Mouse (Mus musculus) neural tube, embryonic 13.5 days (tissue): ENCODE measurements at regions not wholly inside any gene's neighbourhood (a gene's known extent, or its start where the extent isn't known, plus 50 kb on each side); places are given as distances from the start of the nearest gene placed in this dataset.
A peak's percentile ranks its signal among the peaks of the same experiment; 100 is the strongest.
"Not testable (repeated sequence)": the region's sequence is repeated elsewhere in the genome, so short reads cannot be mapped to it uniquely, and the experiment has no call there.

Source experiments
- ATAC-seq: fragments of 200-750 bp; cut with Nextera tagmentation; 2 replicates; pipeline ENCODE4 v1.8.0; 2017; ENCODE audit warnings: low read depth, mild to moderate bottlenecking, moderate TSS enrichment, moderate library complexity
- H3K27ac ChIP-seq: fragments of 300-500 bp; sonication (generic); replicated peaks from 2 replicates; pipeline ENCODE4 v1.5.1; 2015; ENCODE audit warnings: moderate library complexity, mild to moderate bottlenecking, inconsistent platforms
- H3K27me3 ChIP-seq: fragments of 300-500 bp; sonication (generic); 2 replicates; pipeline ENCODE4 v1.6.1; 2015; ENCODE audit warnings: mild to moderate bottlenecking, inconsistent platforms
- H3K36me3 ChIP-seq: fragments of 300-500 bp; sonication (generic); 2 replicates; pipeline ENCODE4 v1.6.1; 2015; ENCODE audit warnings: mild to moderate bottlenecking, inconsistent platforms
- H3K4me1 ChIP-seq: fragments of 300-500 bp; sonication (generic); replicated peaks from 2 replicates; pipeline ENCODE4 v1.6.1; 2015; ENCODE audit warnings: inconsistent platforms
- H3K4me2 ChIP-seq: fragments of 300-500 bp; sonication (generic); 2 replicates; pipeline ENCODE4 v1.6.1; 2015; ENCODE audit warnings: inconsistent platforms, mild to moderate bottlenecking, moderate library complexity
- H3K4me3 ChIP-seq: fragments of 300-500 bp; sonication (generic); 2 replicates; pipeline ENCODE4 v1.5.1; 2015; ENCODE audit warnings: mild to moderate bottlenecking, inconsistent platforms
- H3K9ac ChIP-seq: fragments of 300-500 bp; sonication (generic); 2 replicates; pipeline ENCODE4 v1.6.1; 2015; ENCODE audit warnings: moderate library complexity, mild to moderate bottlenecking, inconsistent platforms
- H3K9me3 ChIP-seq: fragments of 300-500 bp; sonication (generic); 2 replicates; pipeline ENCODE4 v1.6.1; 2016; ENCODE audit warnings: inconsistent platforms
- WGBS: fragments of 180-500 bp; shearing (Covaris S2); methylation state at CpG from one replicate; pipeline ENCODE4 v1.1.7; 2015; 5-methylcytosine and 5-hydroxymethylcytosine counted together

DNA sequence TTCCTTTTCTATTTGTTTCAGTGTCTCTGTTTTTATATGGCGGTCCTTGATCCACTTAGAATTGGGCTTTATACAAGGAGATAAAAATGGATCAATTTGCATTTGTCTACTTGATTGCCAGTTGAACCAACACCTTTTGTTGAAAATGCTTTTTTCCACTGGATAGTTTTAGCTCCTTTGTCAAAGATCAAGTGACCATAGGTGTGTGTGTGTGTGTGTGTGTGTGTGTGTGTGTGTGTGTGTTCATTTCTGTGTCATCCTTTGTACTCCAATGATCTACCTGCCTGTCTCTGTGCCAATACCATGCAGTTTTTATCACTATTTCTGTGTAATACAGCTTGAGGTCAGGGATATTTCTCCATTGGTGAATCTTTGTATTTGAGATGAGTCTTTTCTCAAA is 158.7 kb upstream of the Cenpw start:
- Histone ChIP-seq H3K9ac (no peak overlapping the region), H3K27ac (no peak overlapping the region), H3K4me3 (no peak overlapping the region), H3K27me3 (no peaks in the 10 kb centered on the region), H3K9me3 (no peaks in the 10 kb centered on the region), H3K4me1 (no peaks in the 10 kb centered on the region), H3K36me3 (no peaks in the 10 kb centered on the region), H3K4me2 (no peak overlapping the region)
- ATAC-seq, result no peak
- WGBS, result 85% methylated on average over 1 of the region's 1 CpGs

- Histone ChIP-seq H3K27me3 (no peaks in the 10 kb centered on the region), H3K27ac (no peak overlapping the region), H3K9ac (no peak overlapping the region), H3K4me2 (no peak overlapping the region), H3K4me1 (no peaks in the 10 kb centered on the region), H3K4me3 (no peak overlapping the region), H3K36me3 (no peaks in the 10 kb centered on the region), H3K9me3 (no peaks in the 10 kb centered on the region)
- 77% methylated on average over 3 of the region's 3 CpGs for WGBS
- ATAC-seq, result no peak
Measured at GRCm38 (mm10) chr10:30342965-30343478, 142.7 kb upstream of the Cenpw start.

GRCm38 (mm10) chr10:30328334-30329014 is 128.1 kb upstream of the Cenpw start:
- Histone ChIP-seq H3K36me3 (no peaks in the 10 kb centered on the region), H3K9me3 (no peaks in the 10 kb centered on the region), H3K27me3 (no peaks in the 10 kb centered on the region), H3K9ac (no peak overlapping the region), H3K4me3 (no peak overlapping the region), H3K4me1 (peaks cover 12% of the 10 kb centered on the region), H3K4me2 (no peak overlapping the region), H3K27ac (no peak overlapping the region)
- WGBS, result 51% methylated on average over 10 of the region's 10 CpGs
- peak; percentile 48 for ATAC-seq

DNA sequence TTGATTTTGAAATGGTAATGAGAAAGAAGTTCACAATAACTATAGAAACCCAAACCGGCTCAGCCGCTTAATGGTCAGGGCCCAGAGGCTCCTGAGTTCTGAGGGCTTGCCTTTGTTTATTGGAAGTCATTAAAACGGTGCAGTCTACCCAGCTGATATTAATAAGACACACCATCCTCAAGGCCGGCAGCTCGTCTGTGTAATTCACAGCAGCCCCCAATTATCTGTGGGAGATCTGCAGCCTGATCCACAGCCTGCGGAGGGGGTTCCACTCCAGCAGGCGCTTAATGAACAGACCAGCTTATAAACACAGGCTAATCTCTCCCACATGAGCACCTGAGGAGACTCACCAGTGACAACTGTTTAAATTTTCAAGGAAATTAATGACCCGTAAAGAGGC is 127.5 kb upstream of the Cenpw start:
- 28% methylated on average over 8 of the region's 8 CpGs for WGBS

DNA sequence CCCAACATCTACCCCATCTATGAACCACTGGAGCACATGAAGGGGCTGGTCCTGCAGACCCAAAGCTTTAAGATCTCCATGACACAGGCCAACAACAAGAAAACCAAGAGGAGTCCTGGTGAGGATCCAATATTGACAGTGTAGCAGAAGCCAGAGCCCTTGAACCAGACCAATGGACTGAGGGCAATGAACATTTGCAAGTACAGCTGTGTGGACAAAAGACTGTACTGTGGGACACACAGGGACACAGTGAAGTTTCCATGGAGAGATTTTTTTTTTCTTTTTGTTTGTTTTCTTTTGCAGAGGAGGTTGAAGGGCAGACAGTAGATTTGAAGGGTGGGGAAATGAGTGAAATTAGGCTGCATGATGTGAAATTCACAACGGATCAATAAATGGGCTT is 126.5 kb upstream of the Cenpw start:
- H3K27ac ChIP-seq, result no peak overlapping the region
- ATAC-seq, result no peak
- no peaks in the 10 kb centered on the region for H3K9me3 ChIP-seq
- no peak overlapping the region for H3K9ac ChIP-seq
- 86% methylated on average over 1 of the region's 1 CpGs for WGBS
- H3K4me1 ChIP-seq, result peaks cover 12% of the 10 kb centered on the region
- no peaks in the 10 kb centered on the region for H3K36me3 ChIP-seq
- H3K27me3 ChIP-seq, result no peaks in the 10 kb centered on the region
- H3K4me2 ChIP-seq, result no peak overlapping the region
- no peak overlapping the region for H3K4me3 ChIP-seq

More for the DNA sequence above, 127.5 kb upstream of the Cenpw start:
- Histone ChIP-seq H3K9me3 (no peaks in the 10 kb centered on the region), H3K4me3 (no peak overlapping the region), H3K36me3 (no peaks in the 10 kb centered on the region), H3K9ac (no peak overlapping the region), H3K27me3 (no peaks in the 10 kb centered on the region), H3K4me1 (peaks cover 12% of the 10 kb centered on the region), H3K27ac (no peak overlapping the region), H3K4me2 (no peak overlapping the region)
- ATAC-seq, result peak; percentile 98

DNA sequence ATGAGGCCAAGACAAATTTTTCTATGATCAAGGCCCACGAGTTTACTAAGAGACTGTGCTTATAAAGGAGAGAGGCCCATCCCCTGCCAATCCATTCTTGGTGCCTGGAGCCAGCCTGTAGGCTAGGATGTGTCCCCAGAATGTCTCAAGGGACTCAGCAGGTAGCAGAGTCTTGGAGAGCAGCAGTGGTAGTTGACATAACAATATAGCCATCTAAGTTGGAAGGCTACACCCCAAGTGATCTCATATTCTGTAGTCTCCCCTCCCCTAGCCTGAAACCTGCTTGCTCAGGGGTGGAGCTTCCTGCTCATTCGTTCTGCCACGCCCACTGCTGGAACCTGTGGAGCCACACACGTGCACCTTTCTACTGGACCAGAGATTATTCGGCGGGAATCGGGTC is 95.5 kb upstream of the Cenpw start:
- not testable (repeated sequence) for H3K27ac ChIP-seq, H3K4me2 ChIP-seq, H3K9ac ChIP-seq, H3K9me3 ChIP-seq, H3K4me3 ChIP-seq, ATAC-seq, H3K4me1 ChIP-seq, H3K36me3 ChIP-seq, H3K27me3 ChIP-seq
- 84% methylated on average over 3 of the region's 7 CpGs for WGBS

DNA sequence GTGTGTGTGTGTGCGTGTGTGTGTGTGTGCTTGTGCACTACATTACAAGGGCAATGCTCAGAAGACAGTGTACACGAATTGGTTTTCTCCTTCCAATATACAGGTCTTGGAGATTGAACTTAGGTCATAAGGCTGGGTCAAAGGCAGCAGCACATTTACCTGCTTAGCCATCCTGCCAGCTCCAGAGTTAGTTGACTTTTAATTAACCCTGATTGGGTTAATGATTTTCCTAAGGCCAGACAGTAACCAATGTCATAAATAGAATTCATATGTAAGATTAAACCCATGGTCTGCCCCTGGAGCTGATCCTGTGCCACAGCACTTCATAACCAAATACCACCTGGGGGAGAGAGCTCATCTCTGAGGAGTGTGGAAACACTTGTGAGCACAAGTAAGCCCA is 81.3 kb upstream of the Cenpw start:
- no peak overlapping the region for H3K9ac ChIP-seq
- no peak for ATAC-seq
- H3K4me1 ChIP-seq, result no peaks in the 10 kb centered on the region
- H3K27me3 ChIP-seq, result no peaks in the 10 kb centered on the region
- peaks cover 10% of the 10 kb centered on the region; the same call in 1 of the 2 replicates for H3K9me3 ChIP-seq
- no peak overlapping the region for H3K4me2 ChIP-seq
- no peak overlapping the region for H3K27ac ChIP-seq
- no peaks in the 10 kb centered on the region for H3K36me3 ChIP-seq
- 93% methylated on average over 2 of the region's 2 CpGs for WGBS
- H3K4me3 ChIP-seq, result no peak overlapping the region

DNA sequence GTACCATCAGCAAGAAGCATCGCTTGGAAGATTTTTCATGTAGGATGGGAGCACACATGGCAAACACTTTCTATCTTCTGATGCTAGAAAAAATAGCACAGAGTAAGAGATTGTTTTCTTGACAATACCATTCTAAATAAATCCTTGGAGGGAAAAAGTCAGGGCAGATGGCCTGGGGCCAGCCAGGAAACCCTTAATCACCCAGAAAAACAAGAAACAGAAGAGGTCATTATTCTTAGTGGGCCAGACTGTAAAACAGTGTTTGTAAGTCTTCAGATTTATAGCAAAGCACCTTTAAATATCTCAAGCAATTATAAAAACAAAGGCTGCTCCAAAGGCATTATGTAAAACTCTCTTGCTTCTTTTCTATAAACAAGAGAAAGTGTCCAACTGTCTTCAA is 80.1 kb upstream of the Cenpw start:
- Histone ChIP-seq H3K9ac (no peak overlapping the region), H3K36me3 (no peaks in the 10 kb centered on the region), H3K27me3 (no peaks in the 10 kb centered on the region), H3K4me1 (no peaks in the 10 kb centered on the region), H3K4me3 (no peak overlapping the region), H3K9me3 (peaks cover 10% of the 10 kb centered on the region; the same call in 1 of the 2 replicates), H3K27ac (no peak overlapping the region), H3K4me2 (no peak overlapping the region)
- 67% methylated on average over 1 of the region's 1 CpGs for WGBS
- ATAC-seq, result no peak

DNA sequence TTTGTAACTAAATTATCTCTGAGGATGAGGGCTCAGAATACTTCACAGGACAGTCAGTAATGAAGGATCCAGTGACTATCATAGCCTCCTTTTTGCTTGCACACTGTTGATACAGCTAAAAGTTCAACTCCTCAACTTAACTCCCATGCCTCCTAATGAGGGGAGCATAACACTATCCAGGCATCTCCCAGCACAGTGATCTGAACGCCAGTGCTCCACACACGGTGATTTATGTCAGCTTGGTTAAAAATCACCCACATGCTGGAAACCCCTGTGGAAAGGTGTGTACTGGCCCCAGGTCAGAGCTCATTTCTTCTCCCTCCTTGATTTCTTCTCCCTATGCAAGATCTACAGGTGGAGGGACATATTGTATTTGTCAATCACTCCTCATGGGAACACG is 79.6 kb upstream of the Cenpw start:
- no peak for ATAC-seq
- Histone ChIP-seq H3K4me2 (no peak overlapping the region), H3K9ac (no peak overlapping the region), H3K27me3 (no peaks in the 10 kb centered on the region), H3K27ac (no peak overlapping the region), H3K4me3 (no peak overlapping the region), H3K36me3 (no peaks in the 10 kb centered on the region), H3K4me1 (no peaks in the 10 kb centered on the region), H3K9me3 (peaks cover 10% of the 10 kb centered on the region; the same call in 1 of the 2 replicates)
- 66% methylated on average over 3 of the region's 3 CpGs for WGBS

DNA sequence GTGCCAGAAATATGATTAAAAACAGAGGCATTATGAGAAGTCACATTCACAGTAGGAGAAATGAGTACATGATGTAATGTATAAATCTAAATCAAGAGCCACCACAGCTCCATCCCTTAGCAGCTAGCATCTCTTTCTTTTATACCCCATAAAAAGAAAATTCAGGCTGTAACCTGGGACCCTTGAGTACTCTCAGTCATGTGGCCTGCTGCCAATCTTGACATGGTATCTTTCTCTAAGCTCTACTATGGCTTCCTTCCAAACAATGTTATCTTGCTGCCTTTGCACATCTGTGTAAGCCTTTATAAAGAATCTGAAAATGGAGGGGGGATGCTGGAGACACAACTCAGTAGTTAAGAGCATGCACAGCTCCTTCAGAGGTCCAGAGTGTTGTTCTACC is 78.6 kb upstream of the Cenpw start:
- H3K27ac ChIP-seq, result no peak overlapping the region
- H3K9ac ChIP-seq, result no peak overlapping the region
- H3K4me1 ChIP-seq, result no peaks in the 10 kb centered on the region
- H3K9me3 ChIP-seq, result peaks cover 10% of the 10 kb centered on the region; the same call in 1 of the 2 replicates
- H3K4me3 ChIP-seq, result no peak overlapping the region
- no peaks in the 10 kb centered on the region for H3K36me3 ChIP-seq
- H3K4me2 ChIP-seq, result no peak overlapping the region
- no peak for ATAC-seq
- no peaks in the 10 kb centered on the region for H3K27me3 ChIP-seq

DNA sequence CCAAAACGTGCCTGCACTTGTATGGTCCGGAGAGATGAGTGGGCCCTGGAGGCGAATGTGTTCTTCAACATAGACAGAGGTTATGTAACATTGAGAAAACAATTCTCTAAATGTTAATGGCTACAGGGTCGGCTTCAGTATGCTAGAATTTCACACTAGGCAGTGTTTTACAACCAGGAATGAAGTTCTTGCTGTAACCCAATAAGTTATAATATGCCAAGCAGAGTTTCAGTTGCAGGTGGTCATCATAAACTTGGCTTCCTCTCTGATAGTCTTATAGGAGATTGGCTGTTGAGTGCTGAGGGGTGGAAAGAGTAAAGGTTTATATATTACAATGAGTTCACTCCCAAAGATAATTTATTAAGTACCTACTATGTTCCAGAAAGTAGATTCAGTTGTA is 64.8 kb upstream of the Cenpw start:
- Histone ChIP-seq H3K36me3 (no peaks in the 10 kb centered on the region), H3K27ac (no peak overlapping the region), H3K4me3 (no peak overlapping the region), H3K4me1 (no peaks in the 10 kb centered on the region), H3K27me3 (no peaks in the 10 kb centered on the region), H3K9ac (no peak overlapping the region), H3K4me2 (no peak overlapping the region), H3K9me3 (no peaks in the 10 kb centered on the region)
- ATAC-seq, result no peak
- 89% methylated on average over 4 of the region's 4 CpGs for WGBS

- Histone ChIP-seq H3K4me3 (no peak overlapping the region), H3K36me3 (no peaks in the 10 kb centered on the region), H3K4me1 (no peaks in the 10 kb centered on the region), H3K4me2 (no peak overlapping the region), H3K9ac (no peak overlapping the region), H3K27ac (no peak overlapping the region), H3K27me3 (no peaks in the 10 kb centered on the region), H3K9me3 (no peaks in the 10 kb centered on the region)
- 79% methylated on average over 3 of the region's 3 CpGs for WGBS
- no peak for ATAC-seq
Measured at GRCm38 (mm10) chr10:30259716-30260115, 59.4 kb upstream of the Cenpw start.

DNA sequence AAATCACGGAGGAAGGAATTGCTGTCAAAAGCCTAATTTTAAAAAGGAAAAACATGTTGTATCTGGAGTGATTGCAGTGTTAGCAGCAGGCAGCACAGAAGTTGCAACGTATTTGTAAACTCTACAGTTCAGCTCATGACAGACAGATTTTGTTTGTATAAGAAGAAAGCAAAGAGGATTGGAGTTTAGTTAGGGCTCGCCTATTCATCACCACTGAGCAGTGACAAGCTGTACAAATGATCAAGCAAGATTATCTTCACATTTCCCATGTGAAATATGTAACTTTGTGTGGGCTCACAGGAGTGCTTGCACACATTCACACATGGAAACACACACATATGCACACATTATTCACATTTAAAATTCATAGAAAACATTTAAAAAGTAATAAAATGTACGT is 57.5 kb upstream of the Cenpw start:
- no peak for ATAC-seq
- Histone ChIP-seq H3K36me3 (no peaks in the 10 kb centered on the region), H3K9ac (no peak overlapping the region), H3K27me3 (no peaks in the 10 kb centered on the region), H3K27ac (no peak overlapping the region), H3K4me2 (no peak overlapping the region), H3K4me3 (no peak overlapping the region), H3K9me3 (no peaks in the 10 kb centered on the region), H3K4me1 (no peaks in the 10 kb centered on the region)
- 77% methylated on average over 4 of the region's 4 CpGs for WGBS
